Mouse (Mus musculus): Measurements from ENCODE around the gene Lingo2. TPM values are rescaled to one million over a fixed set of nuclear protein-coding genes. Genes with fewer than 3 reads are reported as not detected.

The Lingo2 gene
- total and polyA plus RNA-seq, 3 experiments, result not detected

DNA sequence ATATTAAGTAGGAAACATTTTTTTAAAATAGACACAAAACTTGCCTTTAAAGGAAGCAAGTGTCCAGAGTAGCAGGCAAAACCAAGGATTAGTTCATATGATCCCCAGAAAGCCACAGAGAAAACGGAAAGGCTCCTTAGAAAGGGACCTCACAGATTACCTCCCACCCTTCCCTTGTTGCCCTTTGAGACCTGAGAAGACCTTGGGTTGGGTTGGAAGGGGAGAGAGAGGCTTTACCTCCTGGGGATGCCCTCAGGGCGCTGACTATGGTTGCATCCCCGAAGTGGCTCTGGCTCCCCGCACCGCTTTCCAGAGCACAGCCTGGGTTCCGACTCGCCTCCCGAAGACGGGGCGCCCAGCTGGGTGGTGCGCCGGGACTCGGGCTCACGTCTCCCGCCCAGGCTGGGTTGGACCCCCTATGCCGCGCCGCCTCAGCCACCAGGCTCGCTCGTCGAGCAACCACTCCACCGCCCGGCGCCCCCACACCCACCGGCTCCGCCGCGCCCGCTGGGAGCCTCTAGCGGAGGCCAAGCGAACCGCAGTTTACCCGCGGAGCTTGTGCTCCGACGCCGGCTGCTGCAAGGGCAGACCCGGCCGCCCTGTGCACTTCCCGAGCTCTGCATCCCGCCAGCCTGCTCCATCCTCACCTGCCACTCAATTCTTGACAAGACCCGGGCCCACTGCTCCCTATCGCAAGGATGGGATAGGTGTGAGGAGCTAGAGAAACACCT, 1.4 kb downstream of the Lingo2 start:
- in situ Hi-C loops (cut with MboI; ENCODE audit: low pct_ligation_motif_present, low pct_unique_long_range_greater_than_20kb, low sequenced_read_pairs), result no loop called here
- dilution Hi-C loops (cut with MboI; ENCODE audit: extremely low pct_ligation_motif_present, extremely low pct_unique_long_range_greater_than_20kb, low sequenced_read_pairs), result no loop called here
- DNase-seq (ENCODE audit: extremely low read depth), result no peak
- Histone ChIP-seq H3K79me2 (replicated peaks; ENCODE audit: control insufficient read depth, extremely low read depth, insufficient read depth, poor library complexity, severe bottlenecking) (no peaks in the 10 kb centered on the region), H3K4me3 (replicated peaks in 1 of 3; ENCODE audit: low read depth in 2 of 3, low read length in 2 of 3, poor library complexity in 1 of 3) (no peak overlapping the region), H3K4me2 (ENCODE audit: insufficient read depth, low read depth, poor library complexity, severe bottlenecking) (no peak overlapping the region), H3K9ac (ENCODE audit: insufficient read depth, low read depth) (no peak overlapping the region), H3K27me3 (replicated peaks) (no peaks in the 10 kb centered on the region), H3K27ac (ENCODE audit: insufficient read depth, low read depth) (no peak overlapping the region), H3K4me1 (ENCODE audit: control insufficient read depth in 1 of 2, insufficient read depth in 2 of 2) (no peaks in the 10 kb centered on the region), H3K36me3 (replicated peaks in 1 of 2; ENCODE audit: control insufficient read depth in 1 of 2, insufficient read depth in 1 of 2, low read length in 1 of 2) (no peaks in the 10 kb centered on the region), H3K9me3 (replicated peaks; ENCODE audit: low read length) (peaks cover 43% of the 10 kb centered on the region)
- TF ChIP-seq MAX (IDR thresholded peaks at IDR 0.05; ENCODE audit: low read length), result no peak
- TF ChIP-seq USF1 (IDR thresholded peaks at IDR 0.05; ENCODE audit: low read depth, low read length), result no peak
- no peak for TF ChIP-seq PAX5 (IDR thresholded peaks at IDR 0.05; ENCODE audit: low read length)
- TF ChIP-seq SIN3A (IDR thresholded peaks at IDR 0.05; ENCODE audit: low read length), result no peak
- TF ChIP-seq ZC3H11A (IDR thresholded peaks at IDR 0.05; ENCODE audit: low read depth, low read length), result no peak
- no peak for TF ChIP-seq TCF12 (IDR thresholded peaks at IDR 0.05; ENCODE audit: low read depth, low read length)
- TF ChIP-seq E2F4 (IDR thresholded peaks at IDR 0.05; ENCODE audit: insufficient replicate concordance, low read depth, low read length), result no peak
- no peak for TF ChIP-seq ZNF384 (IDR thresholded peaks at IDR 0.05; ENCODE audit: low read depth, low read length)
- no peak for TF ChIP-seq CHD2 (IDR thresholded peaks at IDR 0.05; ENCODE audit: low read length)
- no peak for TF ChIP-seq MAZ (IDR thresholded peaks at IDR 0.05; ENCODE audit: low read depth, low read length)
- TF ChIP-seq MAFK (IDR thresholded peaks at IDR 0.05; ENCODE audit: insufficient replicate concordance, low read length), result no peak
- TF ChIP-seq MEF2A (IDR thresholded peaks at IDR 0.05; ENCODE audit: borderline replicate concordance, low read depth, low read length), result no peak
- TF ChIP-seq CHD1 (IDR thresholded peaks at IDR 0.05; ENCODE audit: low read depth, low read length), result no peak
- no peak for TF ChIP-seq IRF4 (IDR thresholded peaks at IDR 0.05; ENCODE audit: low read depth, low read length)
- TF ChIP-seq ELF1 (IDR thresholded peaks at IDR 0.05; ENCODE audit: low read depth, low read length), result no peak
- no peak for TF ChIP-seq JUN (IDR thresholded peaks at IDR 0.05; ENCODE audit: insufficient read depth, low read depth, low read length)
- no peak for TF ChIP-seq RCOR1 (conservative IDR thresholded peaks at IDR 0.05; ENCODE audit: low read depth, low read length)

GRCm38 (mm10) chr4:36890810-36891209, 60.7 kb downstream of the Lingo2 start:
- Histone ChIP-seq H3K27ac (ENCODE audit: insufficient read depth, low read depth) (no peak overlapping the region), H3K9me3 (replicated peaks; ENCODE audit: low read length) (peaks cover 14% of the 10 kb centered on the region), H3K4me3 (replicated peaks in 1 of 3; ENCODE audit: low read depth in 2 of 3, low read length in 2 of 3, poor library complexity in 1 of 3) (no peak overlapping the region), H3K79me2 (replicated peaks; ENCODE audit: control insufficient read depth, extremely low read depth, insufficient read depth, poor library complexity, severe bottlenecking) (no peaks in the 10 kb centered on the region), H3K9ac (ENCODE audit: insufficient read depth, low read depth) (no peak overlapping the region), H3K4me2 (ENCODE audit: insufficient read depth, low read depth, poor library complexity, severe bottlenecking) (no peak overlapping the region), H3K27me3 (replicated peaks) (no peaks in the 10 kb centered on the region), H3K36me3 (replicated peaks in 1 of 2; ENCODE audit: control insufficient read depth in 1 of 2, insufficient read depth in 1 of 2, low read length in 1 of 2) (no peaks in the 10 kb centered on the region), H3K4me1 (ENCODE audit: control insufficient read depth in 1 of 2, insufficient read depth in 2 of 2) (no peaks in the 10 kb centered on the region)
- TF ChIP-seq TBP (conservative IDR thresholded peaks at IDR 0.05; ENCODE audit: low read depth, low read length) (no peak), MAFK (IDR thresholded peaks at IDR 0.05; ENCODE audit: insufficient replicate concordance, low read length) (no peak), ZC3H11A (IDR thresholded peaks at IDR 0.05; ENCODE audit: low read depth, low read length) (no peak), E2F4 (IDR thresholded peaks at IDR 0.05; ENCODE audit: insufficient replicate concordance, low read depth, low read length) (no peak), KAT2A (IDR thresholded peaks at IDR 0.05; ENCODE audit: insufficient replicate concordance, low read length) (no peak), GABPA (IDR thresholded peaks at IDR 0.05; ENCODE audit: insufficient replicate concordance, low read depth, low read length) (no peak), SIN3A (IDR thresholded peaks at IDR 0.05; ENCODE audit: low read length) (no peak), MYC (IDR thresholded peaks at IDR 0.05; ENCODE audit: low read depth, low read length) (no peak), NRF1 (IDR thresholded peaks at IDR 0.05; ENCODE audit: low read depth, low read length) (no peak), ZNF384 (IDR thresholded peaks at IDR 0.05; ENCODE audit: low read depth, low read length) (no peak), TCF12 (IDR thresholded peaks at IDR 0.05; ENCODE audit: low read depth, low read length) (no peak), CHD1 (IDR thresholded peaks at IDR 0.05; ENCODE audit: low read depth, low read length) (no peak), RCOR1 (conservative IDR thresholded peaks at IDR 0.05; ENCODE audit: low read depth, low read length) (no peak), IRF4 (IDR thresholded peaks at IDR 0.05; ENCODE audit: low read depth, low read length) (no peak), BHLHE40 (IDR thresholded peaks at IDR 0.05; ENCODE audit: low read depth, low read length) (no peak), USF2 (conservative IDR thresholded peaks at IDR 0.05; ENCODE audit: low read depth, low read length) (no peak), PAX5 (IDR thresholded peaks at IDR 0.05; ENCODE audit: low read length) (no peak)
- DNase-seq (ENCODE audit: extremely low read depth), result no peak
- in situ Hi-C loops (cut with MboI; ENCODE audit: low pct_ligation_motif_present, low pct_unique_long_range_greater_than_20kb, low sequenced_read_pairs), result no loop called here
- dilution Hi-C loops (cut with MboI; ENCODE audit: extremely low pct_ligation_motif_present, extremely low pct_unique_long_range_greater_than_20kb, low sequenced_read_pairs), result no loop called here
